Mouse (Mus musculus) myocyte (in vitro differentiated cells): Measurements from ENCODE around the gene Sirt6. TPM values are rescaled to one million over a fixed set of nuclear protein-coding genes. Genes with fewer than 3 reads are reported as not detected.
A peak's percentile ranks its signal among the peaks of the same experiment; 100 is the strongest.

Experiments used
- H3K27me3 ChIP-seq: one replicate; pipeline ENCODE4 v1.6.1; 2011; ENCODE audit not compliant: control insufficient read depth, insufficient read depth, insufficient read length
- H3K36me3 ChIP-seq: one replicate; pipeline ENCODE4 v1.6.1; 2011; ENCODE audit not compliant: control insufficient read depth, insufficient read depth
- H3K4me2 ChIP-seq: one replicate; pipeline ENCODE4 v1.6.1; 2011; ENCODE audit warnings: low read depth, control low read depth
- H3K4me3 ChIP-seq: one replicate; pipeline ENCODE4 v1.5.1; 2011; ENCODE audit warnings: mild to moderate bottlenecking, control low read depth, moderate library complexity
- H3K79me2 ChIP-seq: one replicate; pipeline ENCODE4 v1.6.1; 2011; ENCODE audit not compliant: control insufficient read depth, insufficient read depth
- H3ac ChIP-seq: one replicate; pipeline ENCODE4 v1.6.1; 2011; ENCODE audit not compliant: control insufficient read depth, insufficient read length
- CEBPB ChIP-seq: IDR thresholded peaks from 2 replicates; pipeline ENCODE4 v1.6.1; 2011; ENCODE audit warnings: mild to moderate bottlenecking, moderate library complexity; ENCODE audit not compliant: poor library complexity, insufficient read depth, severe bottlenecking
- E2F4 ChIP-seq: IDR thresholded peaks from one replicate; pipeline ENCODE4 v1.6.1; 2011; ENCODE audit warnings: mild to moderate bottlenecking, control low read depth, moderate library complexity; ENCODE audit not compliant: insufficient read depth
- MAX ChIP-seq: IDR thresholded peaks from one replicate; pipeline ENCODE4 v1.6.1; 2011; ENCODE audit warnings: low read depth, mild to moderate bottlenecking, control low read depth
- MYOD1 ChIP-seq, 3 experiments: IDR thresholded peaks; one replicate each; pipeline ENCODE4 v1.6.1; 2011; ENCODE audit warnings: control low read depth in 2 of 3, low read depth in 2 of 3, mild to moderate bottlenecking in 2 of 3, moderate library complexity in 1 of 3; ENCODE audit not compliant: insufficient read length in 2 of 3, control insufficient read depth in 1 of 3
- MYOG ChIP-seq, 3 experiments: IDR thresholded peaks; one replicate each; pipeline ENCODE4 v1.6.1; 2011; ENCODE audit warnings: control low read depth in 2 of 3, low read depth in 2 of 3, mild to moderate bottlenecking in 2 of 3; ENCODE audit not compliant: insufficient read length in 2 of 3, control insufficient read depth in 1 of 3, insufficient read depth in 1 of 3
- POLR2A ChIP-seq: IDR thresholded peaks from one replicate; pipeline ENCODE4 v1.6.1; 2011; ENCODE audit warnings: low read depth, mild to moderate bottlenecking, control low read depth, moderate library complexity; ENCODE audit not compliant: insufficient read length
- POLR2AphosphoS2 ChIP-seq: IDR thresholded peaks from one replicate; pipeline ENCODE4 v1.6.1; 2011; ENCODE audit warnings: low read depth, control low read depth; ENCODE audit not compliant: insufficient read length
- REST ChIP-seq: IDR thresholded peaks from one replicate; pipeline ENCODE4 v1.6.1; 2011; ENCODE audit warnings: mild to moderate bottlenecking, control low read depth, moderate library complexity; ENCODE audit not compliant: insufficient read depth, insufficient read length
- SRF ChIP-seq: IDR thresholded peaks from one replicate; pipeline ENCODE4 v1.6.1; 2011; ENCODE audit warnings: low read depth; ENCODE audit not compliant: control insufficient read depth, insufficient read length
- TCF12 ChIP-seq: IDR thresholded peaks from one replicate; pipeline ENCODE4 v1.6.1; 2011; ENCODE audit warnings: mild to moderate bottlenecking, control low read depth; ENCODE audit not compliant: poor library complexity, insufficient read depth, severe bottlenecking
- TCF3 ChIP-seq: IDR thresholded peaks from one replicate; pipeline ENCODE4 v1.6.1; 2011; ENCODE audit warnings: low read depth, control low read depth; ENCODE audit not compliant: insufficient read length
- USF1 ChIP-seq: IDR thresholded peaks from one replicate; pipeline ENCODE4 v1.6.1; 2011; ENCODE audit warnings: low read depth, mild to moderate bottlenecking, control low read depth, moderate library complexity
- polyA plus RNA-seq: library from polyadenylated mRNA; unstranded; fragments of >200 nt; fragmentation: generic; extraction: Trizol; gene quantifications from one replicate; pipeline ENCODE4 v1.2.1, GENCODE M21; 2012; ENCODE audit warnings: missing spikeins

Sirt6 gene
- polyA plus RNA-seq, 1 experiment = 28.0 TPM

DNA sequence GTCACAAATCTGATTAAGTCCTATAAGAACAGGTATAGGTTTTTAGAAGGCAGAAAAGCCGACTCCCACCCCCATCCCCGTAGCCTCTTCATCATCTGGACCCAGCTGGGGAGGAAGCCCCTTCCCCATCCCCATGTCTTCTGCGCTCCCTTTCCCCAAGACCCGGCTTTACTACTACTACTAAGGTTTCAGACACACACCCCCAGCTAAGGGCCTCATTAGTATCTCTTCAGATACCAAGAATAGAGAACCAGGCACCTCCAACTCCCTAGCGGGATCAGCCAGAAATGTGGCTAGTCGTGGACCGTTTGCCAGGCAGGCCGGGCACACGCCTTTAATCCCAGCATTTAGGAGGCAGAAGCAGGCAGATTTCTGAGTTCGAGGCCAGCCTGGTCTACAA, 27.5 kb downstream of the Sirt6 start:
- Histone ChIP-seq H3K79me2 (no peaks in the 10 kb centered on the region), H3K27me3 (no peaks in the 10 kb centered on the region), H3K4me3 (no peak overlapping the region), H3K36me3 (no peaks in the 10 kb centered on the region), H3ac (no peak overlapping the region), H3K4me2 (no peak overlapping the region)
- TF ChIP-seq USF1 (no peak), MAX (no peak), MYOD1 (IDR thresholded peaks at IDR 0.05; ENCODE audit: control insufficient read depth in 1 of 3, insufficient read length in 2 of 3, low read depth in 2 of 3) (no peak), E2F4 (no peak), POLR2A (no peak), SRF (no peak), TCF3 (no peak), CEBPB (no peak), POLR2AphosphoS2 (no peak), REST (no peak), TCF12 (no peak), MYOG (IDR thresholded peaks at IDR 0.05; ENCODE audit: control insufficient read depth in 1 of 3, insufficient read depth in 1 of 3, insufficient read length in 2 of 3, low read depth in 2 of 3) (no peak)

DNA sequence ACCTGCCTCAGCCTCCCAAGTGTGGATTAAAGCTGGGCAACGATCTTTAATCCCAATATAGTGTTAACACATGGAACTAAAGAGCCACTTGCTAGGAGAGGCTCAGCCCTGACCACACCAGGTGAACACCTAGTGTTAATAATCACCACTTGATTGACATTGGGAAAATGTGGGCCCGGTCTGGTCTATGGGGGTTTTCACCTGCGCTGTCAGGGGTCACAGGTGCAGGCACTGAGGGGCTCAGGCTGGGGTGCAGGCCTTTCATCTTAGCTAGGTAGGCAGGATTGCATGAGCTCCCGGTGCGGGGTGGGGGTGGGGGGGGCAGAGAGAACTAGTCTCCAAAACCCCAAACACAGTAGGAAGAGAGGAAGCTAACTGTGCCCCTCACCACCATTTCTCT, 28.0 kb downstream of the Sirt6 start:
- no peak overlapping the region for H3K4me3 ChIP-seq
- no peaks in the 10 kb centered on the region for H3K27me3 ChIP-seq
- no peak overlapping the region for H3K4me2 ChIP-seq
- H3K36me3 ChIP-seq = no peaks in the 10 kb centered on the region
- TF ChIP-seq MYOG (IDR thresholded peaks at IDR 0.05; ENCODE audit: control insufficient read depth in 1 of 3, insufficient read depth in 1 of 3, insufficient read length in 2 of 3, low read depth in 2 of 3) (no peak), TCF12 (no peak)
- H3ac ChIP-seq = no peak overlapping the region
- no peaks in the 10 kb centered on the region for H3K79me2 ChIP-seq

GRCm38 (mm10) chr10:81598871-81599270, 28.7 kb downstream of the Sirt6 start:
- Histone ChIP-seq H3K79me2 (no peaks in the 10 kb centered on the region), H3ac (no peak overlapping the region)

DNA sequence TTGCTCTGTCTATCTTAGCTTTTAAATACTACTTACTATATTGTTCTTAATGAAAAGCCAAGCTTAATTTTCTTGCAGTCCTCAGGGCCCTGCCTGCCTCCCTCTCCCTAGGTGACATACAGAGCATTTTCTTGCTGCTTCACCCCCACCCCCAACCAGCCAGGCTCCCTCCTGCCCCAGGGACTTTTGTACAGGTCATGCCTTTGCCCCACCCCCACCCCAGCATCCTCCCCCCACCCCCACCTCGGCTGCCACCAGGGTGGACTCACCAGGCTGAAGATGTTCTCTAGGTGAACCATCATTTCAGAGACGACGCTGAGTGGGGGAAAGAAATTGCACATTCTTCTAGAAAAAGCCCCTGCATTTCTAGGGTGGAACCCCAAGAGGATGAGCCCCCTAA, 29.3 kb downstream of the Sirt6 start:
- Histone ChIP-seq H3K4me2 (no peak overlapping the region), H3K4me3 (no peak overlapping the region), H3K79me2 (no peaks in the 10 kb centered on the region), H3ac (no peak overlapping the region), H3K27me3 (no peaks in the 10 kb centered on the region), H3K36me3 (no peaks in the 10 kb centered on the region)
- TF ChIP-seq POLR2A (no peak), MYOD1 (IDR thresholded peaks at IDR 0.05; ENCODE audit: control insufficient read depth in 1 of 3, insufficient read length in 2 of 3, low read depth in 2 of 3) (no peak), MAX (no peak), TCF3 (no peak), REST (no peak), POLR2AphosphoS2 (no peak), E2F4 (no peak), TCF12 (no peak), USF1 (no peak), CEBPB (no peak), SRF (no peak), MYOG (IDR thresholded peaks at IDR 0.05; ENCODE audit: control insufficient read depth in 1 of 3, insufficient read depth in 1 of 3, insufficient read length in 2 of 3, low read depth in 2 of 3) (no peak)

More at GRCm38 (mm10) chr10:81598871-81599270, 28.7 kb downstream of the Sirt6 start:
- no peak overlapping the region for H3K4me2 ChIP-seq
- no peaks in the 10 kb centered on the region for H3K27me3 ChIP-seq
- H3K36me3 ChIP-seq = no peaks in the 10 kb centered on the region
- no peak overlapping the region for H3K4me3 ChIP-seq
- TF ChIP-seq E2F4 (no peak), CEBPB (no peak), TCF3 (no peak), MYOD1 (IDR thresholded peaks at IDR 0.05; ENCODE audit: control insufficient read depth in 1 of 3, insufficient read length in 2 of 3, low read depth in 2 of 3) (no peak), REST (no peak), SRF (no peak), POLR2A (no peak), TCF12 (no peak), MYOG (IDR thresholded peaks at IDR 0.05; ENCODE audit: control insufficient read depth in 1 of 3, insufficient read depth in 1 of 3, insufficient read length in 2 of 3, low read depth in 2 of 3) (no peak), MAX (no peak), USF1 (no peak), POLR2AphosphoS2 (no peak)

- no peaks in the 10 kb centered on the region for H3K36me3 ChIP-seq
- no peak overlapping the region for H3ac ChIP-seq
- peak overlapping the region; percentile 80 for H3K4me2 ChIP-seq
- TF ChIP-seq REST (no peak), POLR2A (peak; percentile 36), TCF12 (no peak), USF1 (no peak), CEBPB (no peak)
- H3K27me3 ChIP-seq = no peaks in the 10 kb centered on the region
- peak overlapping the region; percentile 14 for H3K4me3 ChIP-seq
- H3K79me2 ChIP-seq = no peaks in the 10 kb centered on the region
These were observed 30.3 kb downstream of the Sirt6 start for GRCm38 (mm10) chr10:81597137-81597950.
